Mouse (Mus musculus) CH12.LX (cell line): Measurements from ENCODE around the gene Sept12. TPM values are rescaled to one million over a fixed set of nuclear protein-coding genes. Genes with fewer than 3 reads are reported as not detected.

Experiments used
- DNase-seq: peaks from one replicate; pipeline ENCODE4 v3.0.0-alpha.2; 2013; ENCODE audit errors: extremely low read depth
- H3K27ac ChIP-seq: 2 replicates; pipeline ENCODE4 v1.5.1; 2012; ENCODE audit warnings: low read depth, mild to moderate bottlenecking, control low read depth, moderate library complexity; ENCODE audit not compliant: insufficient read depth
- H3K27me3 ChIP-seq: replicated peaks from 2 replicates; pipeline ENCODE3; 2012; ENCODE audit warnings: inconsistent platforms
- H3K36me3 ChIP-seq, 2 experiments: replicated peaks in 1 of 2; 2 replicates each; pipeline versions ENCODE3 to v1.6.1; 2012; ENCODE audit warnings: inconsistent platforms in 1 of 2, low read length in 1 of 2, mild to moderate bottlenecking in 1 of 2, mixed read lengths in 1 of 2, moderate library complexity in 1 of 2; ENCODE audit not compliant: control insufficient read depth in 1 of 2, insufficient read depth in 1 of 2
- H3K4me1 ChIP-seq, 2 experiments: 2 replicates each; pipeline ENCODE4 v1.6.1; 2012; ENCODE audit warnings: inconsistent platforms in 1 of 2, moderate library complexity in 1 of 2; ENCODE audit not compliant: insufficient read depth in 2 of 2, control insufficient read depth in 1 of 2
- H3K4me2 ChIP-seq: 2 replicates; pipeline ENCODE4 v1.6.1; 2012; ENCODE audit warnings: low read depth, mild to moderate bottlenecking, control low read depth; ENCODE audit not compliant: poor library complexity, insufficient read depth, severe bottlenecking
- H3K4me3 ChIP-seq, 3 experiments: fragments of 150-350 bp in 1 of 3; sonication (generic) in 1 of 3; replicated peaks in 1 of 3; 2 replicates each; pipeline versions ENCODE3 to v1.5.1; 2011 to 2012; ENCODE audit warnings: low read depth in 2 of 3, low read length in 2 of 3, mild to moderate bottlenecking in 2 of 3, moderate library complexity in 2 of 3, control low read depth in 1 of 3, improper control_type of control experiment in 1 of 3, inconsistent platforms in 1 of 3, mixed read lengths in 1 of 3; ENCODE audit not compliant: poor library complexity in 1 of 3
- H3K79me2 ChIP-seq: replicated peaks from 2 replicates; pipeline ENCODE4 v1.6.1; 2012; ENCODE audit warnings: mild to moderate bottlenecking, moderate library complexity; ENCODE audit not compliant: control insufficient read depth, poor library complexity, insufficient read depth, severe bottlenecking; ENCODE audit errors: extremely low read depth
- H3K9ac ChIP-seq: 2 replicates; pipeline ENCODE4 v1.6.1; 2012; ENCODE audit warnings: low read depth, mild to moderate bottlenecking, control low read depth, moderate library complexity; ENCODE audit not compliant: insufficient read depth
- H3K9me3 ChIP-seq: replicated peaks from 2 replicates; pipeline ENCODE3; 2012; ENCODE audit warnings: low read length, inconsistent platforms, mixed read lengths
- CHD1 ChIP-seq: IDR thresholded peaks from 2 replicates; pipeline ENCODE4 v1.6.1; 2012; ENCODE audit warnings: low read depth, low read length, improper control_type of control experiment, inconsistent platforms
- CHD2 ChIP-seq: IDR thresholded peaks from 2 replicates; pipeline ENCODE4 v1.6.1; 2011; ENCODE audit warnings: low read length, improper control_type of control experiment
- ELF1 ChIP-seq: IDR thresholded peaks from 2 replicates; pipeline ENCODE4 v1.6.1; 2014; ENCODE audit warnings: low read depth, mild to moderate bottlenecking, inconsistent platforms, low read length, improper control_type of control experiment
- EP300 ChIP-seq: IDR thresholded peaks from 2 replicates; pipeline ENCODE4 v1.6.1; 2011; ENCODE audit warnings: low read length, improper control_type of control experiment
- HCFC1 ChIP-seq: IDR thresholded peaks from 2 replicates; pipeline ENCODE4 v1.6.1; 2012; ENCODE audit warnings: low read depth, mild to moderate bottlenecking, inconsistent platforms, low read length, improper control_type of control experiment
- IRF4 ChIP-seq: IDR thresholded peaks from 2 replicates; pipeline ENCODE4 v1.6.1; 2014; ENCODE audit warnings: low read depth, mild to moderate bottlenecking, inconsistent platforms, low read length, improper control_type of control experiment
- JUN ChIP-seq: IDR thresholded peaks from 2 replicates; pipeline ENCODE4 v1.6.1; 2011; ENCODE audit warnings: low read depth, mild to moderate bottlenecking, low read length, improper control_type of control experiment, moderate library complexity; ENCODE audit not compliant: insufficient read depth
- JUND ChIP-seq: conservative IDR thresholded peaks from 2 replicates; pipeline ENCODE4 v1.6.1; 2011; ENCODE audit warnings: low read depth, low read length, improper control_type of control experiment
- MAFK ChIP-seq: IDR thresholded peaks from 2 replicates; pipeline ENCODE4 v1.6.1; 2011; ENCODE audit warnings: low read length, improper control_type of control experiment; ENCODE audit not compliant: insufficient replicate concordance
- MAZ ChIP-seq: IDR thresholded peaks from 2 replicates; pipeline ENCODE4 v1.6.1; 2012; ENCODE audit warnings: low read depth, mild to moderate bottlenecking, inconsistent platforms, low read length, improper control_type of control experiment, moderate library complexity
- NRF1 ChIP-seq: IDR thresholded peaks from 2 replicates; pipeline ENCODE4 v1.6.1; 2014; ENCODE audit warnings: low read depth, mild to moderate bottlenecking, inconsistent platforms, low read length, improper control_type of control experiment, moderate library complexity
- PAX5 ChIP-seq: IDR thresholded peaks from 2 replicates; pipeline ENCODE4 v1.6.1; 2012; ENCODE audit warnings: low read length, inconsistent platforms, mixed read lengths
- RAD21 ChIP-seq: IDR thresholded peaks from 2 replicates; pipeline ENCODE4 v1.6.1; 2011; ENCODE audit warnings: low read depth, mild to moderate bottlenecking, low read length, improper control_type of control experiment, moderate library complexity
- SIN3A ChIP-seq: IDR thresholded peaks from 2 replicates; pipeline ENCODE4 v1.6.1; 2012; ENCODE audit warnings: low read length, improper control_type of control experiment, inconsistent platforms
- SMC3 ChIP-seq: IDR thresholded peaks from 2 replicates; pipeline ENCODE4 v1.6.1; 2011; ENCODE audit warnings: low read depth, low read length, improper control_type of control experiment
- TCF12 ChIP-seq: IDR thresholded peaks from 2 replicates; pipeline ENCODE4 v1.6.1; 2014; ENCODE audit warnings: low read depth, mild to moderate bottlenecking, inconsistent platforms, low read length, improper control_type of control experiment
- USF1 ChIP-seq: IDR thresholded peaks from 2 replicates; pipeline ENCODE4 v1.6.1; 2014; ENCODE audit warnings: low read depth, mild to moderate bottlenecking, inconsistent platforms, low read length, improper control_type of control experiment
- ZMIZ1 ChIP-seq: IDR thresholded peaks from 2 replicates; pipeline ENCODE4 v1.6.1; 2012; ENCODE audit warnings: low read depth, mild to moderate bottlenecking, inconsistent platforms, low read length, improper control_type of control experiment
- ZNF384 ChIP-seq: IDR thresholded peaks from 2 replicates; pipeline ENCODE4 v1.6.1; 2012; ENCODE audit warnings: low read depth, low read length, improper control_type of control experiment, inconsistent platforms
- dilution Hi-C: fragments of 300-500 bp; cut with MboI; formaldehyde crosslinking; loops from 2 replicates; pipeline ENCODE4 v1.14.3; 2020; ENCODE audit warnings: low sequenced_read_pairs; ENCODE audit not compliant: extremely low pct_unique_long_range_greater_than_20kb, extremely low pct_ligation_motif_present
- in situ Hi-C: fragments of 300-500 bp; cut with MboI; formaldehyde crosslinking; loops from 3 replicates; pipeline ENCODE4 v1.14.3; 2019; ENCODE audit warnings: low sequenced_read_pairs, low pct_ligation_motif_present, low pct_unique_long_range_greater_than_20kb, mixed read lengths
- polyA plus RNA-seq: library from polyadenylated mRNA; unstranded; fragments of >175 nt; gene quantifications from 2 replicates; pipeline ENCODE4 v1.2.1, GENCODE M21; 2012; ENCODE audit warnings: low read depth; ENCODE audit not compliant: insufficient read length
- total RNA-seq, 2 experiments: library from RNA; depleted of rRNA; stranded (reverse); fragments of 300-350 nt in 1 of 2; fragments of >200 nt in 1 of 2; gene quantifications; 2 replicates each; pipeline ENCODE4 v1.2.3; 2012 to 2014

The Sept12 gene
- total and polyA plus RNA-seq, 3 experiments: 0.13 TPM; not detected in 2

DNA sequence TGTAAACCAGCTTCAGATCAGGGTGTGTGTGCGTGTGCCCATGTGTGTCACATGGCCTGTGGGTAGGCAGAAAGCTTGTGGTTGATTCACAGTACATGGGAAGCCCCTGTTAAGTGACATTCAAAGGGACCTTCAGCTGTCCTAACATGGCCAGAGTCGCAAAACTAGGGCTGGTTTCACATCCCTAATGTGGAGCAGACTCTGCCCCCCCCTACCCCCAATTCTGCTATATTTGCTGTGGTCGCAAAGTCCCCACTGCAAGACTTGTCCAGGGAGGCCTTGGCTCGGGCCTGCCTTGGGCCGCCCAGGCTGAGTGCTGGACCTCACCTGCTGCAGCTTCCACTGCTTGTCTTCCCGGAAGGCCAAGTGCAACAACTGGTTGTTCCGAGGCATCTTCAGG is 13.6 kb upstream of the Sept12 start (continued):
- TF ChIP-seq IRF4 (peak; percentile 96), SMC3 (no peak), MAZ (peak; percentile 72; the same call in 1 of the 2 replicates), TCF12 (peak; percentile 62; the same call in 1 of the 2 replicates), ZMIZ1 (no peak), CHD2 (no peak), USF1 (peak; percentile 78), MAFK (no peak), ZNF384 (no peak), PAX5 (no peak), ELF1 (peak; percentile 70), JUN (no peak)

DNA sequence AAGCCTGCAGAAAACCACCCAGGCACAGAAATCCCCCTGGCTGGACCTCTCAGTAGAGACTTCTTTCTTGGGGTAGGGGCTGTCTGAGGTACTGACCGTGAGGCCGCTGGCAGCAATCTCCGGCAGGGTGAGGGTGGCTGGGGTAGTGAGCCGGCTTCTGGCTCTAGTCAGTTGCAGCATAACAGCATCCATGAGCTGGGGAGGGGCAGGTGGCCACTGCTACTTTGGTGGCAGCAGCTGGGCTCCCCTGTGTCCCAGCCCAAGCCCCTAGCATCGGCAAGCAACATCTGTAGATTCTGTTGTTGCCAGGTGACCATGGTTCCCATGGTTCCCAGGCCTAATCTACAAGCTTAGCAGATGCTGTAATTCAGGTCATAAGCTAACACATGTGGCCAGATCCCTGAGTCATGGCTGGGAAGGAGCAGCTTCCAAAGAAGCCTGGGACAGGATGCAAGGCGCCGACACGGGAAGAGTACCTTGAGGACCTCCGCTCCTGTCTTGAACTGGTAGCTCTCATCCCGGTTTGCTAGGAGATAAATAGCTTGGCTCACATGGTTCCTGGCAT is 12.8 kb upstream of the Sept12 start:
- no peak for DNase-seq
- in situ Hi-C loops (no loop called here), dilution Hi-C loops (no loop called here)
- H3K9ac ChIP-seq: no peak overlapping the region
- no peaks in the 10 kb centered on the region for H3K79me2 ChIP-seq
- peaks cover 19 to 47% of the 10 kb centered on the region in 2 experiments for H3K4me1 ChIP-seq
- H3K27me3 ChIP-seq: no peaks in the 10 kb centered on the region
- peaks cover 25 to 56% of the 10 kb centered on the region in 2 experiments for H3K36me3 ChIP-seq
- no peak overlapping the region; the same call in 1 of the 2 replicates for H3K27ac ChIP-seq
- no peak overlapping the region for H3K4me3 ChIP-seq
- H3K9me3 ChIP-seq: no peaks in the 10 kb centered on the region
- H3K4me2 ChIP-seq: no peak overlapping the region
- TF ChIP-seq JUND (no peak), RAD21 (no peak), PAX5 (no peak), CHD1 (no peak), USF1 (no peak), HCFC1 (no peak), NRF1 (no peak), ZMIZ1 (no peak)

- dilution Hi-C loops (no loop called here), in situ Hi-C loops (loop anchor here (5.0 kb wide), 1 partner anchor 41 kb away; no protein-coding TSS in a partner anchor)
- H3K4me3 ChIP-seq: no peak overlapping the region
- no peak overlapping the region for H3K9ac ChIP-seq
- peaks cover 14 to 42% of the 10 kb centered on the region in 2 experiments for H3K36me3 ChIP-seq
- no peaks in the 10 kb centered on the region for H3K9me3 ChIP-seq
- no peaks in the 10 kb centered on the region for H3K79me2 ChIP-seq
- DNase-seq: no peak
- no peaks in the 10 kb centered on the region for H3K27me3 ChIP-seq
- no peak overlapping the region for H3K4me2 ChIP-seq
- TF ChIP-seq PAX5 (no peak), SIN3A (no peak), CHD1 (no peak), EP300 (no peak), MAFK (no peak)
- H3K27ac ChIP-seq: no peak overlapping the region
- H3K4me1 ChIP-seq: peaks cover 19 to 27% of the 10 kb centered on the region in 2 experiments
These were observed 10.4 kb upstream of the Sept12 start for GRCm38 (mm10) chr16:5008076-5008475.
